Mouse (Mus musculus): ENCODE results near the gene Ptpra.

DNA sequence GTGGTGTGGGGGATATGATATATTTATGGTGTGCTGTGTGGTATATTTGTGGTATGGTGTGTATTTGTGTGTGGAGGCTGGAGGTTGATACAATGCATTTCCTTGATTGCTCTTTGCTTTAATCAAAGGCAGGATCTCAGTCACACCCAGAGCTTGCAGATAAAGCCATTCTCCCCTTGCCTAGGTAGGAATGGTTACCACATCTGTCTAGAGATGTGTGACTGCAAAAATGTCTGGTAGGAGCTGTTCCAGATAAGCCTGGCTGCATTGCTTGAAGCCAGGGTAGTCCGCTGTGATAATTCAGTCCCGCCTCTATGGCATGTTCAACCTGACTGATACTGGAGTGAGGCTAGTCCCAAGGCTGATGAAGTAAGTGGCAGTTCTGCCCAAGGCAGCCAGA lies 19.9 kb downstream of the Ptpra start:
- peak; percentile 25; the same call in 1 of the 2 replicates for TF ChIP-seq GATA1 (IDR thresholded peaks at IDR 0.05; ENCODE audit: low read length)
- TF ChIP-seq TAL1 (IDR thresholded peaks at IDR 0.05; ENCODE audit: low read length), result peak; percentile 52; the same call in 2 of the 3 replicates
